Mouse (Mus musculus) spleen, adult 2 months (tissue): ENCODE measurements around the gene Zmynd8.

Experiments used
- CTCF ChIP-seq: fragments of 200-500 bp; IDR thresholded peaks from 2 replicates; pipeline ENCODE4 v1.5.1; 2011; ENCODE audit warnings: mild to moderate bottlenecking, inconsistent platforms; ENCODE audit not compliant: insufficient read depth, insufficient read length, insufficient replicate concordance; ENCODE audit errors: extremely low read depth
- POLR2A ChIP-seq: fragments of 200-500 bp; IDR thresholded peaks from 2 replicates; pipeline ENCODE4 v1.6.1; 2011; ENCODE audit warnings: low read depth, low read length, inconsistent platforms

- no peak for TF ChIP-seq CTCF
- TF ChIP-seq POLR2A: no peak
Observed at GRCm38 (mm10) chr2:165833468-165833867, 65.3 kb downstream of the Zmynd8 start.
